Mouse (Mus musculus) right cerebral cortex, postnatal 10 days (tissue): ENCODE data around the gene Mycl.

Experiments
- DNase-seq, 2 experiments: peaks; one replicate each; pipeline ENCODE4 v3.0.0; 2021; ENCODE audit warnings: low spot score in 2 of 2

The Mycl gene

DNA sequence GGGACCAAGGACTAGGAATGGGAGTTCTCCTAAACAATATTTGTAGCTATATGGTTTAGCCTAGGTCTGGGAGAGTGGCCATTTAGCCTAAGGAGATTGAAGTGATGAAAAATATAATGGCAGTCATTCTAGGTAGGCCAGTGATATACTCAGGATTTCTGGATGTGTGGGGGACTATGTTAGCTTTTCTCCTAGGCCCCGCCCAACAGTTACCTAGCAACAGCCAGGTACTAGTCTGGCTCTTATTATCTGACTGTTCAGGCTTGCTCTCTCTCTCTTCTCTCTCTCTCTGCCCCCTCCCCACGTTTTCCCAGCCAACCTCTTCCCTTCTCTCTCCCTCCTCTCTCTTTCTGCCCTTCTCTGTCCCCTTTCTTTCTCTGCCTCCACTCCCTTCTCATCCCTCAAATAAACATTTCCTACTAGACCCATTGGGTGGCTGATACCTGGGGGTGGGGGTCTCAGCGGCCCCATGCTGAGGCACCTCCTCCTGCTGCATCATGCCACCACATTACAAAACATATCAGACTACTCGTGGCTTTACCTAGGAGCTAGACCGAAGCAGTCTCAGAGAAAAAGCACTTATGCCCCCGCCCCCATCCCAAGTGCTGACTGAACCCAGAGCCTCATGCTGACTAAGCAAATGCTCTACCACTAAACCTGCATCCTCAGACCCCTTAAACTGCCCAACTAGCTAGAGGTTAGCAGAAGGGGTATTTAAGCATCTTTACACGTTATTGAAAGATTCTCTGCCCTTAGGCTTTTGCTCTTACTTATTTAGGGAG lies 19.2 kb downstream of the Mycl start:
- DNase-seq = peak; percentile 49 to 58

DNA sequence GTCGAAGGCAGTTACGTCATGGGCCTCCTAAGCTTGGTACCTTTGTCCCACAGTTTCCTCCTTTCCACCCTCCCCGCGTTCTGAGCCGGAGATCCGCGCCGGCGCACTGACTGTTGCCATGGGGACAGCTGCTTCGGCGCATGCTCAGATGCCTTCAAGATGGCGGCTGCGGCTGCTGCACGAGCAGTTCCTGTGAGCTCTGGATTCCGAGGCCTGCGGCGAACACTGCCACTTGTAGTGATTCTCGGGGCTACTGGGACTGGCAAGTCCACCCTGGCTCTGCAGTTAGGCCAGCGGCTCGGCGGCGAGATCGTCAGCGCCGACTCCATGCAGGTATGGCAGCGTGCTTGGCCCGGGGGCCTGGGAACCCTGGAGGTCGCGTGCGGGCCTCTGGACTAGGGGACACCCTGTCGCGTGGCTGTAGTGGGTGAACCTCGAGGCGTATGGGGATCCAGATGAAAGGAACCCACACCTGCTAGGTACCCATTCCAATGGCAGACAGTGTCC lies 21.1 kb downstream of the Mycl start, which contains the start of gene Trit1:
Gene Trit1 (plus strand): TSS at position 147 of the 507 bp plus-strand sequence.
- peak; percentile 97 to 98 for DNase-seq

DNA sequence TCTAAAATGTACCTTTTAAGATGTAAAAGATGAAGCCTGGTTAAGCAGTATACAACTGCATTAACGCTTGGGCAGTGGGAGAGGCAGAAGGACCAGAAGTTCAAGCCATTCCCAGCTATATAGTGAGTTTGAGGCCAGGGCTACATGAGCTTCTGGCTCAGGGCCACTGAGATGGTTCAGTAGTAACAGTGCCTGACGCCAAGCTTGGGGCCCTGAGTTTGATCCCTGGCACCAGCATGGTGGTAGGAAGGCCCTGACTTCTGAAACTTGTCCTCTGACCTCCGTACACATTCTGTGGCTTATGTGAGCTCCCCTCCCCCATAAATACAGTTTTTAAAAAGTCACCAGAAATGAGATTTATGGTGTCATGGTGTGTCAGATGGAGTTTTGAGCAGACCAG lies 26.1 kb downstream of the Mycl start:
- no peak for DNase-seq

DNA sequence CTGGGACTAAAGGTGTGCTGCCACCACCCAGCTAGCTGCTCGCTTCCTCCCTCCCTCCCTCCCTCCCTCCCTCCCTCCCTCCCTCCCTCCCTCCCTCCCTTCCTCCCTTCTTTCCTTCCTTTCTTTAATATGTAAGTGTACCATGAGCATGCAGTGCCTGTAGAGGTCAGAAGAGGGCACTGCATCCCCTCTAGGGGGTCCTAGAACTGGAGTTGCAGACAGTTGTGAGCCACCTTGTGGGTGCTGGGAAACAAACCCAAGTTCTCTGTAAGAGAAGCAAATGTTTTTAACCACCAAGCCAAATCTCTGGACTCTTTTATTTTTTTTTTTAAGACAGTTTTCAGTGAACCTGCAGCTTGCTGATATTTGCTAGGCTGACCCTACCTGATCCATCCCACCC lies 27.4 kb downstream of the Mycl start:
- no peak for DNase-seq

GRCm38 (mm10) chr4:123025418-123025817 lies 30.0 kb downstream of the Mycl start:
- no peak for DNase-seq

GRCm38 (mm10) chr4:123026161-123026560 lies 30.7 kb downstream of the Mycl start:
- peak; percentile 52 to 54 for DNase-seq

GRCm38 (mm10) chr4:123026597-123026996 lies 31.1 kb downstream of the Mycl start:
- no peak for DNase-seq

DNA sequence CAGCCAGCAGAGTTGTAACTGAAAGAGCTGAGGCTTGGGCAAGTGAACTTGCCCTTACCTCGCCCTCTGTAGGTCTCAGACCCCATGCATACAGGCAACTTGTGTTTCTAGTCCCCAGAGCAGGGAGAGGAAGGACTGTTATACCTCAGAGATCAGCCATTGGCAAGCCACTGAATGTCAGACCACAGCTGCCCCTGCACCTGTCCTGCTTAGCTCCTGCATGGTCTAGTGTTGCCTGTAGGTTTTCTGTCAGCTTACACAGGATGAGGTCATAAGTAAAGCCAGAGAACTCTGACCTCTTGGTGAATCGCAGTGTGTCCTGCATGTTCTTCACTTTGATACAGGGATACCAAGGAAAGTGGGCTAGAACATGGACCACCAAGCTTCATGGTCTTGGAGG lies 39.4 kb downstream of the Mycl start:
- DNase-seq = no peak

DNA sequence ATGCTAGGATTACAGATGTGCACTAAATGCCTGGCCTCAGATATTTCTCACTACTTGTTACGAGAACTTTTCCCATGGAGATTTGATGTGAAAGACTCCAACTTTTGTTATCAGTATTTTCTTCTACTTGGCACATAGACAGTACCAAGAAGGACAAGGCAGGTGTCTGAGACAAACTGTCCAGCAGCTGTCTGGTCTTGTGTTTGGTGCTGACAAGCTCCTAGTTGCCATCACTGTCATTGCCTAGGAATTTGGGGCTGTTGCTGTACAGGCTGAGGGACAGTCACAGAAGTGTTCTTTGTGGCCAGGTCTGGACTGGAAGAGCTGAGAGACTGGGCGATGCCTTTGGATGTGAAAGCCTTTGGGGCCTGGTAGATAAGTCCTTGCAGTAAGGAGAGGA lies 40.2 kb downstream of the Mycl start:
- DNase-seq = no peak

GRCm38 (mm10) chr4:123036710-123037109 lies 41.3 kb downstream of the Mycl start:
- DNase-seq = no peak

DNA sequence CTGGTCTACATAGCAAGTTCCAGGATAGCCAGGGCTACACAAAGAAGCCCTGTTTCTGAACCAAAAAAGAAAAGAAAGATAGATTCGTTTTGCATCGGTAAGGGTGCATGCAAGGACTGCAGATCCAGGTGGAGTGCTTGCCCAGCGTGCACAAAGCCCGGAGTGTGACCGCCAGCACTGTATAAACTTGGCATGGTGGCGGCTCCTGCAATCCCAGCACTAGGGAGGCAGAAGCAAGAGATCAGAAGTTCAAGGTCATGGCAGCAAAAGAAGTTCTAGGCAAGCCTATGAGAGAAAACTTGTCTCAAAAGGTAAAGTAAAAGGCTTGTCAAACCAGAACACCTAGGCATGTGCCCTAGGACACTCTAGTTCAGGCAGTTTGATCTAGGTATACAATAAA lies 45.7 kb downstream of the Mycl start:
- no peak for DNase-seq

DNA sequence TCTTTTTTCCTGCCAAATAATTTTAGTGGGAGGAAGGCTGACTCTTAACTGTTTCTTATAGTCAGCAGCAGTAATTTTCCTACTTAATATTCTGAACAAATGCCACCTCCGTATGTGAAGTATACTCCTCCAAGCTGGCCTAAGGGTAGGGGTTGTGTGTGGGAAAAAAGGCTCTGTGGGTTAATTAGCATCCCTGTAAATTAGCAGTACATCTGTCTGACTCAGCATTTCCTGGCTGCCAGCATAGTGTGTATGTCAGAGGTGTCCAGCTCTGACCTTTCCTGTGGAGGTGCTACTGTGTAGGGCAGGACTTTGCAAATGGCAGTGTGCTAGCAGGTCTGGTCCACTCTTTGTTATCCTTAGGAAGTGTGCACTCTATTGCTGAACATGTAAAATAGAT lies 48.4 kb downstream of the Mycl start:
- no peak for DNase-seq

DNA sequence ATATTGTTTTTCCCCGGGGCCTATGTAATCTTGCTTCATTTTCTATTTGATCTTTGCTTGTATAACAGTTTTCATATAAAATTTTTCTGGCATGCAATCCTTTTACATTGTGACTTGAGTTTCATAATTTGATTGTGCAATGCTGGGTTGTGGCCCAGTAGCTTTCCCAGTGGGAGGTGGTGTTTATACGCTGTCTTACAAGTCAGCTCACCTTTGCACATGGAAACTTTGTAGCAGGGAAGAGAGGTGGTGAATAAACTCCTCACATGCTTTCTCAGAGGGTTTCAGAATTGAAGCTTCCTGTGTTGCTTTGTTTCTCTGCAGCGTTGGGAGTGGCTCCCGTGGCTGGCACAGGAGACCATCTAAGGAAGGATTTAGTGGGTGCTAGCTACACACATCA lies 49.4 kb downstream of the Mycl start:
- no peak for DNase-seq

- DNase-seq = peak in 1 of 2 experiments; percentile 39
These were observed 50.8 kb downstream of the Mycl start for GRCm38 (mm10) chr4:123046300-123046699.

GRCm38 (mm10) chr4:123050681-123051211 lies 55.3 kb downstream of the Mycl start:
- DNase-seq = peak; percentile 89 to 90
